Comparison of ENCODE assay signal across 8 mouse cellular contexts in genomic region chr7:107568971-107569370, GRCm38 (mm10). TPM values are rescaled to one million over a fixed set of nuclear protein-coding genes. Genes with fewer than 3 reads are reported as not detected.
A peak's percentile ranks its signal among the peaks of the same experiment; 100 is the strongest.
DNase-seq lines count a peak whose midpoint lies in the region; ATAC-seq and TF ChIP-seq lines count a peak whose summit lies in the region.

No protein-coding gene starts in this region.

- peak overlapping the region; percentile 42 for H3K4me3 ChIP-seq in kidney, postnatal 0 days (replicated peaks; ENCODE audit: low read depth, low read length)
- H3K4me3 ChIP-seq in embryonic facial prominence, embryonic 11.5 days (ENCODE audit: low read depth, low read length): 0 out of 2 replicates have a peak overlapping the region, but pooled peaks have one; percentile 17
- peak overlapping the region; percentile 50 for H3K4me3 ChIP-seq in limb, embryonic 14.5 days (replicated peaks; ENCODE audit: low read length)
- H3K4me3 ChIP-seq in forebrain, embryonic 16.5 days (replicated peaks; ENCODE audit: low read length): no peak overlapping the region

- no peak; the same call in 1 of the 2 replicates for TF ChIP-seq CTCF in kidney, postnatal 0 days (IDR thresholded peaks at IDR 0.05; ENCODE audit: low read depth)

- peak overlapping the region; percentile 54 for H3K4me2 ChIP-seq in kidney, postnatal 0 days (ENCODE audit: low read length)
- H3K4me2 ChIP-seq in embryonic facial prominence, embryonic 11.5 days (ENCODE audit: low read depth, low read length): peak overlapping the region; percentile 27; the same call in 1 of the 2 replicates
- peak overlapping the region; percentile 72 for H3K4me2 ChIP-seq in limb, embryonic 14.5 days (replicated peaks; ENCODE audit: low read depth, low read length, severe bottlenecking)
- H3K4me2 ChIP-seq in forebrain, embryonic 16.5 days (ENCODE audit: low read length): no peak overlapping the region

- H3K9ac ChIP-seq in kidney, postnatal 0 days (ENCODE audit: low read depth, low read length): 0 out of 2 replicates have a peak overlapping the region, but pooled peaks have one; percentile 35
- no peak overlapping the region for H3K9ac ChIP-seq in embryonic facial prominence, embryonic 11.5 days (replicated peaks; ENCODE audit: low read length)
- peak overlapping the region; percentile 52 for H3K9ac ChIP-seq in limb, embryonic 14.5 days (ENCODE audit: low read depth, low read length, severe bottlenecking)
- no peak overlapping the region for H3K9ac ChIP-seq in forebrain, embryonic 16.5 days (replicated peaks; ENCODE audit: low read depth, low read length)

- H3K36me3 ChIP-seq in kidney, postnatal 0 days (ENCODE audit: insufficient read depth, low read length): no peaks in the 10 kb centered on the region
- H3K36me3 ChIP-seq in embryonic facial prominence, embryonic 11.5 days (replicated peaks; ENCODE audit: control insufficient read depth, insufficient read depth, low read depth, low read length): peaks cover 5% of the 10 kb centered on the region
- peaks cover 24% of the 10 kb centered on the region for H3K36me3 ChIP-seq in limb, embryonic 14.5 days (ENCODE audit: control insufficient read depth, insufficient read depth, low read length)
- no peaks in the 10 kb centered on the region for H3K36me3 ChIP-seq in forebrain, embryonic 16.5 days (ENCODE audit: control insufficient read depth, insufficient read depth)

- 0 out of 2 replicates have a peak, but pooled peaks have one; percentile 49 for ATAC-seq in cerebellum, adult (ENCODE audit: insufficient number of reproducible peaks, low FRiP score, low TSS enrichment)
- ATAC-seq in kidney, postnatal 0 days (replicated peaks; ENCODE audit: low FRiP score, low read depth): no peak
- no peak for ATAC-seq in embryonic facial prominence, embryonic 11.5 days (replicated peaks; ENCODE audit: insufficient number of reproducible peaks, low FRiP score, low TSS enrichment, low read depth)
- no peak for ATAC-seq in limb, embryonic 14.5 days (ENCODE audit: low FRiP score, low read depth)
- no peak for ATAC-seq in forebrain, embryonic 16.5 days

- 0 out of 2 replicates have a peak, but pooled peaks cover 10% of the 10 kb centered on the region for H3K4me1 ChIP-seq in kidney, postnatal 0 days (replicated peaks; ENCODE audit: insufficient read depth, low read length)
- H3K4me1 ChIP-seq in embryonic facial prominence, embryonic 11.5 days (ENCODE audit: control insufficient read depth, insufficient read depth, low read length): no peaks in the 10 kb centered on the region
- H3K4me1 ChIP-seq in limb, embryonic 14.5 days (ENCODE audit: control insufficient read depth, insufficient read depth, low read length): peaks cover 15% of the 10 kb centered on the region
- no peaks in the 10 kb centered on the region for H3K4me1 ChIP-seq in forebrain, embryonic 16.5 days (replicated peaks; ENCODE audit: control insufficient read depth, insufficient read depth, low read length)

- no peak for DNase-seq in cerebellum, postnatal 4 days (ENCODE audit: low spot score in 2 of 2)
- no peak for DNase-seq in kidney, postnatal 0 days (ENCODE audit: low spot score)
- no peak for DNase-seq in kidney, postnatal 25 days
- no peak for DNase-seq in embryonic facial prominence, embryonic 11.5 days (ENCODE audit: low spot score)
- DNase-seq in limb, embryonic 14.5 days (ENCODE audit: low spot score): no peak
- no peak for DNase-seq in spleen, postnatal 10 days (ENCODE audit: low spot score in 2 of 2)

- no peaks in the 10 kb centered on the region for H3K9me3 ChIP-seq in kidney, postnatal 0 days (replicated peaks; ENCODE audit: low read length)
- H3K9me3 ChIP-seq in embryonic facial prominence, embryonic 11.5 days (replicated peaks; ENCODE audit: control insufficient read depth, low read length): no peaks in the 10 kb centered on the region
- 0 out of 2 replicates have a peak, but pooled peaks cover 2% of the 10 kb centered on the region for H3K9me3 ChIP-seq in limb, embryonic 14.5 days (ENCODE audit: control insufficient read depth, low read length)
- H3K9me3 ChIP-seq in forebrain, embryonic 16.5 days (ENCODE audit: control insufficient read depth, low read length): peaks cover 4% of the 10 kb centered on the region; the same call in 1 of the 2 replicates

- WGBS in kidney, postnatal 0 days: 48% methylated on average over 4 of the region's 4 CpGs
- WGBS in embryonic facial prominence, embryonic 11.5 days: 64% methylated on average over 4 of the region's 4 CpGs
- 38% methylated on average over 4 of the region's 4 CpGs for WGBS in limb, embryonic 14.5 days
- WGBS in forebrain, embryonic 16.5 days: 87% methylated on average over 4 of the region's 4 CpGs

- TF ChIP-seq POLR2A in limb, embryonic 14.5 days (IDR thresholded peaks at IDR 0.05; ENCODE audit: borderline replicate concordance, extremely low read depth, insufficient read depth, insufficient read length): no peak

- H3K27ac ChIP-seq in kidney, postnatal 0 days: peak overlapping the region; percentile 19; the same call in 1 of the 2 replicates
- no peak overlapping the region for H3K27ac ChIP-seq in embryonic facial prominence, embryonic 11.5 days (replicated peaks; ENCODE audit: low read depth, low read length)
- no peak overlapping the region for H3K27ac ChIP-seq in limb, embryonic 14.5 days (replicated peaks; ENCODE audit: low read depth, low read length)
- no peak overlapping the region for H3K27ac ChIP-seq in forebrain, embryonic 16.5 days (ENCODE audit: low read length)

- H3K27me3 ChIP-seq in kidney, postnatal 0 days (ENCODE audit: insufficient read depth, low read length): no peaks in the 10 kb centered on the region
- H3K27me3 ChIP-seq in embryonic facial prominence, embryonic 11.5 days (ENCODE audit: control insufficient read depth, insufficient read depth, low read length): no peaks in the 10 kb centered on the region
- no peaks in the 10 kb centered on the region for H3K27me3 ChIP-seq in limb, embryonic 14.5 days (ENCODE audit: control insufficient read depth, insufficient read depth, low read length)
- no peaks in the 10 kb centered on the region for H3K27me3 ChIP-seq in forebrain, embryonic 16.5 days (replicated peaks; ENCODE audit: control insufficient read depth, insufficient read depth, low read length)

RNA-seq across cellular contexts. Expression of gene Olfml1, which starts 1.7 kb away (rescaled TPM):
- polyA plus RNA-seq in kidney, postnatal 0 days (2015; fragmentation: Nextera tagmentation; extraction: Ambion mirVana): 24.5 and 24.9 TPM in 2 replicates
- 21.5 and 23.8 TPM in 2 replicates for polyA plus RNA-seq in embryonic facial prominence, embryonic 11.5 days (2014; fragmentation: Nextera tagmentation; extraction: Ambion mirVana)
- polyA plus RNA-seq in limb, embryonic 14.5 days (2012; rRNA removed): 23.0 and 23.9 TPM in 2 replicates
- 38.5 and 40.4 TPM in 2 replicates for polyA plus RNA-seq in limb, embryonic 14.5 days (2014; fragmentation: Nextera tagmentation; extraction: Ambion mirVana)
- polyA plus RNA-seq in forebrain, embryonic 16.5 days (2015; fragmentation: Nextera tagmentation; extraction: Ambion mirVana): 2.6 and 4.5 TPM in 2 replicates

RNA-seq across cellular contexts. Expression of gene Ppfibp2, which starts 26.0 kb away (rescaled TPM):
- polyA plus RNA-seq in kidney, postnatal 0 days (2015; fragmentation: Nextera tagmentation; extraction: Ambion mirVana): 7.2 and 8.3 TPM in 2 replicates
- 17.8 and 19.2 TPM in 2 replicates for polyA plus RNA-seq in embryonic facial prominence, embryonic 11.5 days (2014; fragmentation: Nextera tagmentation; extraction: Ambion mirVana)
- 13.3 and 14.4 TPM in 2 replicates for polyA plus RNA-seq in limb, embryonic 14.5 days (2012; rRNA removed)
- polyA plus RNA-seq in limb, embryonic 14.5 days (2014; fragmentation: Nextera tagmentation; extraction: Ambion mirVana): 12.9 and 14.4 TPM in 2 replicates
- 1.5 and 1.7 TPM in 2 replicates for polyA plus RNA-seq in forebrain, embryonic 16.5 days (2015; fragmentation: Nextera tagmentation; extraction: Ambion mirVana)

RNA-seq across cellular contexts. Expression of gene 5330417H12Rik, which starts 56.0 kb away (rescaled TPM):
- not detected in 2 replicates for polyA plus RNA-seq in kidney, postnatal 0 days (2015; fragmentation: Nextera tagmentation; extraction: Ambion mirVana)
- not detected in 2 replicates for polyA plus RNA-seq in embryonic facial prominence, embryonic 11.5 days (2014; fragmentation: Nextera tagmentation; extraction: Ambion mirVana)
- polyA plus RNA-seq in limb, embryonic 14.5 days (2012; rRNA removed): not detected in 2 replicates
- not detected in 2 replicates for polyA plus RNA-seq in limb, embryonic 14.5 days (2014; fragmentation: Nextera tagmentation; extraction: Ambion mirVana)
- polyA plus RNA-seq in forebrain, embryonic 16.5 days (2015; fragmentation: Nextera tagmentation; extraction: Ambion mirVana): not detected in 2 replicates

Comparison
In these comparisons a context has a peak if more than half of its experiments do, and no peak if none do; other contexts are left out.
1. H3K9ac ChIP-seq: peak in kidney, postnatal 0 days (single experiment) and limb, embryonic 14.5 days (single experiment); none in embryonic facial prominence, embryonic 11.5 days (single experiment) and forebrain, embryonic 16.5 days (single experiment).